Mouse (Mus musculus) G1E-ER4 (cell line): ENCODE results near the gene Slc39a8. TPM values are rescaled to one million over a fixed set of nuclear protein-coding genes. Genes with fewer than 3 reads are reported as not detected.

Experiments
- GATA1 ChIP-seq: IDR thresholded peaks from one replicate; pipeline ENCODE4 v1.8.0; 2012; ENCODE audit warnings: low read length, inconsistent platforms
- polyA plus RNA-seq: library from polyadenylated mRNA; stranded (reverse); fragments of >175 nt; gene quantifications from 2 replicates; pipeline ENCODE4 v1.2.3, GENCODE M21; 2012

Gene Slc39a8
- polyA plus RNA-seq: 20.3 and 28.0 TPM in 2 replicates

DNA sequence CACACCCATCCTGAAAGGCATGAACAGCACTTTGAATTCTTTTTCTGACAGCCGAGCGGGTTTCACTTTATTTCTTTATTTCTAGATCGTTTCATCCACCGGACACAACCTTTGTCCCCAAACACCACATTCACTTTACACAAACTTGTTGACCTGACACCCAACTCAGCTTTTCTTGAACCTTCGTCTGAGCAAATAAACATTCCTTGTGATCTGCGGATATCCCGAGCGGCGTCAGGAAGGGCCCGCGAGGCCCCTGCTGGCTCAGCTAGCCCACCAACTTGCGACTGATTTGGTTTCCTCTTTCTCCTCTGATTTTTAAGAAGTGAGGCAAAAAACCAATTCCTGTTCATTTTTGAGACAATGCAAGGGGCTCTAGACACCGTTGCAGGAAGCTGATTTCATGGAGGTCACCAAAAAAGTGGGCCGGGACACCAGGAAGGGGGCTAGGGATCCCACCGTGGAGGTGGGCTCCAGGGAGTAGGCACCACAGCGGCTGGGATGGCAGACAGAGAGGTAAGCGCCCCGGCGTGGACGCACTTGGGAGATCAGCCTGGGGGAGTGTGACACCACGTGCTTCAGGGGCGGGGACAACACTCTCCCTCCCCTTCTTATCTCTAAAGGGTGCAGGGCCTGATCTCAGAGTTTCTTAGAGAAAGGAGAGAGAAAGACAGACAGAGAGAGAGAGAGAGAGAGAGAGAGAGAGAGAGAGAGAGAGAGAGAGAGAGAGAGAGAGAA, at the start of gene Slc39a8:
TSS of gene Slc39a8 (plus strand) at position 264 of the 738 bp plus-strand sequence.
- no peak for TF ChIP-seq GATA1

GRCm38 (mm10) chr3:135785065-135785464, 40.0 kb upstream of the Slc39a8 start:
- TF ChIP-seq GATA1: no peak

DNA sequence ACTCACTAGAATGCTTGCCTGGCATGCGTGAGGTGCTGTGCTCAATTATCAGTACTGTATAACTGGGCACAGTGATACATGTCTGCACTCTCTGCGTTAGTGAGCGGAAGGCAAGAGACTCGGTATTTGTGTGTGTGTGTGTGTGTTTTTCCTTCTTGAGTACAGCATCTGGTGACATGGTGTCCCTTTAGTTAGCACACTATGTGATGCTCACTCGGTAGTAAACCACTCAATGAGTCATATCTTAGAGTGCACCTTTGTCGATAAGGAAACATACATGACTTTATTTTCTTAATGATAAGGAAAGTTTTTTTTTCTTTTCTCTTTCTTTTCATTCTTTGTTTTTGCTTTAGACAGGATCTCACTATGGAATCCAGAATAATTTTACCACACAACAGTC, 29.0 kb upstream of the Slc39a8 start:
- TF ChIP-seq GATA1: no peak

DNA sequence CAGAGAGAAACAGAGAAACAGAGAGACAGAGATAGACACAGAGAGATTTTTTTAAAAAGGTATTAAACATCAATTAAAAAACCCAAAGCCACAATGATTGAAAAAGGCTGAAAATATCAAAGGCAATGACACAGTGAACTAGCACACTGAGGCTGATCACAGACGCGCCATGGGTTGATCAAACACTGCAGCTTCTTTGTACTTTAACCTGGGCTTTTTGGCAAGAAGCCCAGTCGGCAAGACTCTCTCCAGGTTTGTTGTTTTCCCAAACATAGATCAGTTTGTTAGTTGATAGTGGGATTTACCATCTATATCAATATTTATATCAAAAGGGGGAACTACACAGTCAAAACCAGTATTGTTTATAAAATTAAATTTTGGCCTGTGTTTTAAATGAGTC, 26.8 kb upstream of the Slc39a8 start:
- no peak for TF ChIP-seq GATA1

DNA sequence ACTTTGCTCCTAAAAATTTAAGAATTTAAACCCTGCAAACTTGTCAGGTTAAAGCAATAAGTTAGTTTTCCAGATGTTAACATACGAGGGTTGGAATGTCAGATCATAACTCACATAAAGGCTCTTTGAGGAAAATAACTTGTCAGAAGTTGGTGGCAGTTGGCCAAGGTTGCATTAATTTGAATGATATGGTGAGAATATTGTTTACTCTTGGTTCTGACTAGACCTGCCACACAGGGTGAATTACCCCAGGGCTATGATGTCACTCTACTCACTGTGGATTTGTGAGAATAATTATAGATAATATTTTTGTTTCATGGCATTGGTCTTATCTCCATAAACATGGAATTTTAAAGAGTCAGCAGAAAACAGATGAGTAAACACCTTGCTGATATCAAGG, 26.4 kb upstream of the Slc39a8 start:
- no peak for TF ChIP-seq GATA1

DNA sequence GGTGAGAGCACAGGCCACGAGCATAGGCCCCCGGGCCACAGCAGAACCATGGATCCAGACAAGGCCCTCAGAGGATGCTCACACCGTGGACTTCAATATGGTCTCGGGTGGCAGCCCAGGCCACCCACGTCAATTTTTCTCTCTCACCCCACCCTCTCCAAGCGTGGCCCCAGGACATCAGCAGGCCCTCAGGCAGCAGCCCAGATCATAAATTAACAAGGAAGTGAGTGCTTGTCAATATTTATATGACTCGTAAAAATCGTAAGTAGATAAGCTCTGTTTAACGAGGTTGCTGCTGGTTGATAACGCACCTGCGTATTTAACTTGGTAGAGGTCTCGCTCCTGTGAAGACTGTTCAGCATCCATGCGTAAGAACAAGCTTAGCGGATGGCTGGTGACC, 10.4 kb upstream of the Slc39a8 start:
- TF ChIP-seq GATA1: peak; percentile 29

- TF ChIP-seq GATA1: no peak
These were observed 8.9 kb upstream of the Slc39a8 start for GRCm38 (mm10) chr3:135815973-135816727.

DNA sequence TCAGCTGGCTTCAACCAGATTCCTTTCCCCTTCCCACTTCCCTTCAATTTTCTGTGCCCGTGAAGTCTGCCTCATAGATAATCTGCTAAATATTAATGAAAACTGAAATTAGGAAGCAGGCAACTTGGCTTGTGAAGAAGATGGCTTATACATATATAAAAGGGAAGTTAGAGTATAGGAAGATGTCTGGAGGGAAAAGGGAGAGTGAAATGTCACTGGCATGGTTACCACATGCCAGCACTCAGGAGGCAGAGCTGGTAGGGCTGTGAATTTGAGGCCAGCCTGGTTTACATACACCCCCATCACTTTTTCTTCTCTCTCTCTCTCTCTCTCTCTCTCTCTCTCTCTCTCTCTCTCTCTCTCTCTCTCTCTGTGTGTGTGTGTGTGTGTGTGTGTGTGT, 8.0 kb upstream of the Slc39a8 start:
- TF ChIP-seq GATA1: no peak

GRCm38 (mm10) chr3:135824436-135824835, 643 bp upstream of the Slc39a8 start:
- TF ChIP-seq GATA1: no peak

GRCm38 (mm10) chr3:135825754-135826683, 940 bp downstream of the Slc39a8 start:
- no peak for TF ChIP-seq GATA1

DNA sequence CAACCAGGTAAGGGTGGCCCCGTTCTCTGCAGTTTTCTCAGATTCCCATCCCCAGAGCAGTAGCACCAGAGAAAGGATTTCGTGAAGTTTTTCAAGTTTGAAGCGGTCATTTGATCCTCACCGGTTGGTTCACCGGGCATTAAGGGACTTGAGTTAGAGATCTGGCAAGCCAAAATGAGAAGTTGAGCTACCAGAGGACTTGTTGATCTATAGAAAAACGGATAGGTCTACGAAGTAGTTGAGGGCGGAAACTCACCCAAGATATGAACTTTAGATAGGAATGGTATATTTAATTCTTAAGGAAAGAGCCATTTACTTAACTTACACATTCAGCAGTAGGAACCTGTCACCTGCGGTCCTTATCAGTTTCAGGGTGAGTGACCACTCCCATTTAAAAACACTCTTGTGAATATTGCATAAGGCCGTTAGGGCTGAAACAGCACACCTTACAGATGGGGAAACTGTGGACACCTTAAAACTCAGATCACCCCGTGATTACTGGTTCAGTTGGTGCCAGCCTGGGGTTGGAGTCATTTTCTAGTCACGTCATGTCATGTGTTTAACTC, 1.7 kb downstream of the Slc39a8 start:
- TF ChIP-seq GATA1: no peak

GRCm38 (mm10) chr3:135828000-135828399, 2.9 kb downstream of the Slc39a8 start:
- TF ChIP-seq GATA1: no peak

DNA sequence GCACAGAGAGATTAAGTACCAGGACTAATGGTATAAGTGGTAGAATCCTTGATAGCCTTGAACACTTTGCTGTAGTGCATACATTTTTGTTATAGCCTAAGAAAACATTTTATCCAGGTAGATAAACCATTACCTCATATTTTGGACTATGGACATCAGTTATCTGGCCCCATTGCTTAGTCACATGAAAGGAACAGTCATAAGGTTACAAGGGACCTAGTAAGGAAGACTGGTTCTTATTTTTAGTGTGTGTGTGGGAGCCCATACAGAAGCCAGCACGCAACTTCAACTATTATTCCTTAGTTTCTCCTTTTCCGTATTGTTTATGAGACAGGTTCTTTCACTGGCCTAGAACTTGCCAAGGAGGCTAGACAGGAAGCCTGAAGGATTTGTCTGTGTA, 7.4 kb downstream of the Slc39a8 start:
- TF ChIP-seq GATA1: no peak

DNA sequence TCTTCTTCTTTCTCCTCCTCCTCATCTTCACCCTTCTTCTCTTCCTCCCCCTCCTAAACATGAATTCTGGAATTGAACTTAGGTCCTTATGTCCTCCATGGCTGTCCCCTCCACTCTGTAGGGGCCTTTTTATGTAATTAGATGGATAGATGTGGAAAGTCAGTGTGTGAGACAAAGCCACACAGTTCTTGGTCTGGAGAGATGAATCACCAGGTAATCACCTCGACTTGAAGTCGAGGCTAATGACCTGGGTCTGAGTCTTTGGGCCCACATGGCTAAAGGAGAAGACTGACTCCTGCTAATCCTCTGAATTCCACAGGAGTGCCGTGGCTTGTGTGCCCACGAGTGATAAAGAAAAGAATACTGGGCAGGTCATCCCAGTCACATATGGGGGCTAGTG, 7.8 kb downstream of the Slc39a8 start:
- no peak for TF ChIP-seq GATA1

GRCm38 (mm10) chr3:135834988-135835387, 9.9 kb downstream of the Slc39a8 start:
- TF ChIP-seq GATA1: no peak
